Mouse (Mus musculus) C2C12 (cell line): ENCODE results near the gene Enthd1. TPM values are rescaled to one million over a fixed set of nuclear protein-coding genes. Genes with fewer than 3 reads are reported as not detected.

Source experiments
- H3K27me3 ChIP-seq: one replicate; pipeline ENCODE4 v1.6.1; 2011; ENCODE audit not compliant: control insufficient read depth, insufficient read depth, insufficient read length
- H3K36me3 ChIP-seq: one replicate; pipeline ENCODE4 v1.6.1; 2011; ENCODE audit not compliant: control insufficient read depth, insufficient read depth
- H3K4me3 ChIP-seq: one replicate; pipeline ENCODE4 v1.5.1; 2011; ENCODE audit warnings: mild to moderate bottlenecking, control low read depth; ENCODE audit not compliant: poor library complexity, insufficient read depth, severe bottlenecking
- H3K79me2 ChIP-seq: one replicate; pipeline ENCODE4 v1.6.1; 2011; ENCODE audit not compliant: control insufficient read depth, insufficient read depth
- H3K79me3 ChIP-seq: one replicate; pipeline ENCODE4 v1.6.1; 2011; ENCODE audit warnings: low read depth, control low read depth
- H3ac ChIP-seq: one replicate; pipeline ENCODE3; 2011; ENCODE audit warnings: low read depth; ENCODE audit not compliant: control insufficient read depth, insufficient read length
- CEBPB ChIP-seq: IDR thresholded peaks from one replicate; pipeline ENCODE4 v1.6.1; 2011; ENCODE audit warnings: low read depth, mild to moderate bottlenecking, control low read depth, moderate library complexity
- CTCF ChIP-seq: IDR thresholded peaks from one replicate; pipeline ENCODE4 v1.5.1; 2011; ENCODE audit not compliant: control insufficient read depth, insufficient read depth, insufficient read length
- FOSL1 ChIP-seq: IDR thresholded peaks from one replicate; pipeline ENCODE4 v1.8.0; 2011; ENCODE audit warnings: mild to moderate bottlenecking, low read length; ENCODE audit not compliant: poor library complexity, insufficient read depth, severe bottlenecking
- MAX ChIP-seq: IDR thresholded peaks from one replicate; pipeline ENCODE4 v1.6.1; 2011; ENCODE audit warnings: mild to moderate bottlenecking, control low read depth
- MYOD1 ChIP-seq: IDR thresholded peaks from one replicate; pipeline ENCODE4 v1.6.1; 2011; ENCODE audit warnings: low read depth; ENCODE audit not compliant: control insufficient read depth, insufficient read length
- MYOG ChIP-seq: IDR thresholded peaks from one replicate; pipeline ENCODE4 v1.6.1; 2011; ENCODE audit not compliant: control insufficient read depth, insufficient read length; ENCODE audit errors: extremely low read depth
- USF1 ChIP-seq: IDR thresholded peaks from one replicate; pipeline ENCODE4 v1.6.1; 2011; ENCODE audit warnings: low read depth, mild to moderate bottlenecking, control low read depth, moderate library complexity
- polyA plus RNA-seq: library from polyadenylated mRNA; unstranded; fragments of >200 nt; fragmentation: generic; extraction: Trizol; gene quantifications from one replicate; pipeline ENCODE4 v1.2.1, GENCODE M21; 2012; ENCODE audit warnings: missing spikeins

The Enthd1 gene
- polyA plus RNA-seq, 1 experiment: 0.02 TPM

- TF ChIP-seq CEBPB (no peak), USF1 (no peak), MYOD1 (no peak), CTCF (no peak), MAX (no peak), FOSL1 (no peak), MYOG (no peak)
- H3K79me3 ChIP-seq: no peaks in the 10 kb centered on the region
- H3ac ChIP-seq: no peak overlapping the region
- no peaks in the 10 kb centered on the region for H3K36me3 ChIP-seq
- H3K79me2 ChIP-seq: no peaks in the 10 kb centered on the region
- H3K4me3 ChIP-seq: no peak overlapping the region
- H3K27me3 ChIP-seq: peaks cover under 1% of the 10 kb centered on the region
Measured at GRCm38 (mm10) chr15:80521661-80522388, 43.1 kb downstream of the Enthd1 start.

- TF ChIP-seq CEBPB (no peak), FOSL1 (no peak), USF1 (no peak), MYOD1 (no peak), MYOG (no peak), CTCF (no peak), MAX (no peak)
- Histone ChIP-seq H3K79me2 (no peaks in the 10 kb centered on the region), H3K27me3 (peaks cover 11% of the 10 kb centered on the region), H3K36me3 (no peaks in the 10 kb centered on the region), H3ac (no peak overlapping the region), H3K4me3 (no peak overlapping the region), H3K79me3 (no peaks in the 10 kb centered on the region)
Measured at GRCm38 (mm10) chr15:80519931-80520330, 45.0 kb downstream of the Enthd1 start.

GRCm38 (mm10) chr15:80518567-80519223 lies 46.3 kb downstream of the Enthd1 start:
- Histone ChIP-seq H3K79me3 (no peaks in the 10 kb centered on the region), H3K4me3 (no peak overlapping the region), H3K79me2 (no peaks in the 10 kb centered on the region), H3K36me3 (no peaks in the 10 kb centered on the region), H3K27me3 (peaks cover 16% of the 10 kb centered on the region), H3ac (no peak overlapping the region)
- TF ChIP-seq MAX: no peak
- TF ChIP-seq MYOG: no peak
- no peak for TF ChIP-seq FOSL1
- no peak for TF ChIP-seq CTCF
- no peak for TF ChIP-seq CEBPB
- no peak for TF ChIP-seq USF1
- no peak for TF ChIP-seq MYOD1

- Histone ChIP-seq H3ac (no peak overlapping the region), H3K79me3 (no peaks in the 10 kb centered on the region), H3K79me2 (no peaks in the 10 kb centered on the region), H3K27me3 (peaks cover 19% of the 10 kb centered on the region), H3K4me3 (no peak overlapping the region), H3K36me3 (no peaks in the 10 kb centered on the region)
- TF ChIP-seq CEBPB (no peak), MAX (no peak), USF1 (no peak), MYOG (no peak), FOSL1 (no peak), MYOD1 (no peak), CTCF (no peak)
Measured at GRCm38 (mm10) chr15:80517996-80518395, 47.0 kb downstream of the Enthd1 start.

- Histone ChIP-seq H3ac (no peak overlapping the region), H3K4me3 (no peak overlapping the region), H3K79me2 (no peaks in the 10 kb centered on the region), H3K36me3 (no peaks in the 10 kb centered on the region), H3K27me3 (peaks cover 22% of the 10 kb centered on the region), H3K79me3 (no peaks in the 10 kb centered on the region)
- no peak for TF ChIP-seq FOSL1
- no peak for TF ChIP-seq MYOD1
- TF ChIP-seq USF1: no peak
- no peak for TF ChIP-seq MAX
- no peak for TF ChIP-seq CEBPB
- no peak for TF ChIP-seq CTCF
- TF ChIP-seq MYOG: no peak
Measured at GRCm38 (mm10) chr15:80516525-80516924, 48.4 kb downstream of the Enthd1 start.
